Mouse (Mus musculus) cerebellum, adult (tissue): ENCODE measurements at regions not wholly inside any gene's neighbourhood (a gene's known extent, or its start where the extent isn't known, plus 50 kb on each side); places are given as distances from the start of the nearest gene placed in this dataset.

Source experiments
- ATAC-seq: cut with Nextera tagmentation; 2 replicates; pipeline ENCODE4 v1.9.2; 2017; ENCODE audit warnings: mild to moderate bottlenecking, moderate library complexity, mixed read lengths; ENCODE audit not compliant: insufficient number of reproducible peaks, low FRiP score, low TSS enrichment

- no peak for ATAC-seq
Measured at GRCm38 (mm10) chr9:116241933-116242526, 66.9 kb upstream of the Tgfbr2 start.

DNA sequence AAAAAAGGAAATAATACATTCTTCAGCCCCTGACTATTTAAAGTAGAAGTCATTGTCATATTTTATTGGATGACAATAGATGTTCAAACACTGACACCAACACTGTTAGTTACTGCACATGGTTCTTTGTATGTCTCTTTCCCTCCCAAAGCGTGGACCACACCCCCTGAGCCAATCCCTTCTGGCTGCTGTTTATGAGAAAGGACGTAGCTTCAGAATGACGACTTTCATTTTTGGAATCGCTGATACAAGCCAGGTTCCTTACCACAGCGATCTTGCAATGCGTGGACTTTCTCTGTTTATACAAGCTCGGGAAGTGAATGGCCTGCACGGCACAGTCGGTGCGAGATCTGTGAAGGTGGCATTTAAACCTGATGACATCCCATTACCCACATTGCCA lies 66.1 kb upstream of the Tgfbr2 start:
- ATAC-seq = no peak

DNA sequence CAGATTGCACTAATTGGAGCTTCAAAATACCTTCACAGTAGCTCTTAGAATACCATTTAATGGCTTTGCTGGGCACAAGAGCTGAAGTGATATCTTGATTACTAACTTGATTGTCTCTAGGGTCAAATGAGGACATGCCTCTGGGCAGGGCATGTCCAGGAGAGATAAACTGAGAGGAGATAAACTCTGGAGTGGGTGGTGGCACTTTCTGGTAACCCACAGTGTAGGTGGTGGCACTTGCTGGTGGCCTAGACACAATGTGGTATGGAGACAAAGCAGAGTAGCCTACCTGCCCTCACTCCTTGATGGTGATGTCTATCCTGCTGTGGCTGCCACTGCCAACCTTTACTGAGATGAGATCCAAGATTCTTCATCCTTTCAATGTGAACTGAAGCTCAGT lies 61.7 kb upstream of the Tgfbr2 start:
- ATAC-seq = no peak

DNA sequence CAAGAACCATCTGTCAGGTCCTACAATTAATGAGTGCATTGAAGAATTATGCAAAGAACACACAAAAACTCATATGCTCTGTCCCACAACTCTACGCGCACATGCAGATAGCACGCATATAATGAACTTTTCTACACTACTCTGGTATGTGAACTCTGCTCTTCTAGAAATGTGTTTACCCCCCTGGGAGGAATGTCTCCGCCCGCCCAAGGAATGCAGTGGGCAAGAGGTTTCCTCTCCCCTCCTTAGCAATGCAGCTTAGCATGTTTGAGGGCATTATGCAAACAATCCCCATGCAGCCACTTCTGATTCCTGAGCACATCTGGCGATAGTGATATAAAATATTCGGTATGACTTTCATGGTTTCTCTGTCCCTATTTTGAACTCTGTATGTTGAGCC lies 59.0 kb upstream of the Tgfbr2 start:
- ATAC-seq = no peak

- ATAC-seq = no peak
Measured at GRCm38 (mm10) chr9:116232386-116232785, 57.2 kb upstream of the Tgfbr2 start.

GRCm38 (mm10) chr9:116231351-116232311 lies 56.5 kb upstream of the Tgfbr2 start:
- no peak for ATAC-seq

- no peak for ATAC-seq
Measured at GRCm38 (mm10) chr9:116230346-116230745, 55.2 kb upstream of the Tgfbr2 start.

- no peak for ATAC-seq
Measured at GRCm38 (mm10) chr9:116228443-116228842, 53.3 kb upstream of the Tgfbr2 start.

DNA sequence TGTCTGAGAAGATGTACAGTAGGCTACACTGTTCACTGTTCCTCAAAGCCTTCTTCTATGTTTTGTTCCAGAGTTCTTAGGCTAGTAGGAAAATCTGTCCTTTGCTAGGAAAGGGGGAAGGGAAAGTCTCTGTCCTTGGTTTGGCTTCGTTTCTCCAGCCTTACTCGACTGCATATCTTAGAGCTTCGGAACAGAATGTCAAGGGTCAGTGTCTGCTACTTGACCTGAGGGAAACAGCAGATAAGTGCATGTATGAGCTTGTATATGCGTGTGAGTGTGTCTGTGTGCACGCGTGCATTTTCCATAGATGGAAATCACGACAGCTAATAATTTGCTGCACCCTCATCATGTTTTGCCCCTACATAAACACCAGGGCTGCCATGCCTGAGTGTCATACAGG lies 52.6 kb upstream of the Tgfbr2 start:
- ATAC-seq = no peak
